Mouse (Mus musculus): ENCODE measurements around the gene Srebf2. TPM values are rescaled to one million over a fixed set of nuclear protein-coding genes. Genes with fewer than 3 reads are reported as not detected.

Srebf2 gene
- total RNA-seq, 1 experiment from 2014 or later = 64.3 TPM

DNA sequence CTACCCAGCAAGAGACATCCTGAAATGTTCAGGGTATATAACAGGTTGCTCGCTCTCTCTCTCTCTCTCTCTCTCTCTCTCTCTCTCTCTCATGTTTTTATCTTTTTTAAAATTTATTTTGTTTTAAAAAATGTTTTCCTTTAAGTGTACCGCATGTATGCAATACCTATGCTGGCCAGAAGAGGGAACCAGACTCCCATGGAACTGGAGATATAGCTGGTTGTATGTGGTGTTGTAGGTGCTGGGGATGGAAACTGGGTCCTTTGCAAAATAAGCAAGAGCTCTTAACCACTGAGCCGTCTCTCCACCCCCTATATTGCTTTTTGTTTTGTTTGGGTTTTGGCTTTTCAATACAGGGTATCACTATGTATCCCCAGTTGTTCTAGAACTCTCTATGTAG is 104.6 kb downstream of the Srebf2 start:
- ATAC-seq (replicated peaks; ENCODE audit: low read depth, poor library complexity, severe bottlenecking) = no peak

DNA sequence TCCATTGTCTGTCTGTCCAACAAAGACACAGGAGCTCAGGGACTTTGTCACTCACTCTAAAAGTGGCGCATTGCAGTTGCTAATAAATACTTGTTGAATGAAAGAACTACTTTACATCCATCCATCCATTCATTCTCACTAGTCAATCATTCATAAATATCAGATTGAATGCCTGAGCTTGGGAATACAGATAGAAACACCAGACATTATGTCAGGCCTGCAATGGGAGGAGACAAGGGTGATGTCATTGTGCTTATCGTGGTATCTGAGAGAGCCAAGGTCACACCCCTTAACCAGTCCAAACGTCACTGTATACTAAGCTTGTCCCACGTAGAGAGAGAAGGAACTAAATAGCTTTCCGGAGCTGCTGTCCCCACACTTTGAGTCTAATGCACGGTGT is 105.1 kb downstream of the Srebf2 start, which contains the start of gene 1500009C09Rik:
Gene 1500009C09Rik (plus strand): TSS at position 301 of the 400 bp plus-strand sequence.
- no peak; the same call in 1 of the 2 replicates for ATAC-seq (replicated peaks; ENCODE audit: low read depth, poor library complexity, severe bottlenecking)

Other genes with a start within 250 kb of the Srebf2 start
- gene Polr3h, start 220.9 kb upstream of the Srebf2 start, total RNA-seq (2017) = 52.6 and 64.6 TPM in 2 replicates
- gene Csdc2, start 210.4 kb upstream of the Srebf2 start, total RNA-seq (2017) = not detected in 2 replicates
- 15.1 and 17.1 TPM in 2 replicates for gene Pmm1, start 186.3 kb upstream of the Srebf2 start, total RNA-seq (2017)
- not detected in 2 replicates for gene 1700029P11Rik, start 166.6 kb upstream of the Srebf2 start, total RNA-seq (2017)
- gene Xrcc6, start 159.3 kb upstream of the Srebf2 start, total RNA-seq (2017) = 409 and 444 TPM in 2 replicates
- gene Desi1, start 113.3 kb upstream of the Srebf2 start, total RNA-seq (2017) = 12.2 and 13.6 TPM in 2 replicates
- 197 and 206 TPM in 2 replicates for gene Snu13, start 99.6 kb upstream of the Srebf2 start, total RNA-seq (2017)
- gene 4930407I10Rik, start 88.0 kb upstream of the Srebf2 start, total RNA-seq (2017) = not detected in 2 replicates
- not detected in 2 replicates for gene Mei1, start 77.2 kb upstream of the Srebf2 start, total RNA-seq (2017)
- gene Ccdc134, start 19.3 kb upstream of the Srebf2 start, total RNA-seq (2017) = 8.8 and 18.0 TPM in 2 replicates
- gene Shisa8, start 65.6 kb downstream of the Srebf2 start, total RNA-seq (2017) = 3.1 and 4.8 TPM in 2 replicates
- 2.7 and 5.9 TPM in 2 replicates for gene Tnfrsf13c, start 77.2 kb downstream of the Srebf2 start, total RNA-seq (2017)
- 19.4 and 30.6 TPM in 2 replicates for gene Cenpm, start 97.6 kb downstream of the Srebf2 start, total RNA-seq (2017)
- not detected in 2 replicates for gene 1500009C09Rik, start 105.2 kb downstream of the Srebf2 start, total RNA-seq (2017)
- 0.23 and 0.44 TPM in 2 replicates for gene Sept3, start 127.7 kb downstream of the Srebf2 start, total RNA-seq (2017)
- gene Wbp2nl, start 151.8 kb downstream of the Srebf2 start, total RNA-seq (2017) = not detected in 2 replicates
- gene Naga, start 191.7 kb downstream of the Srebf2 start, total RNA-seq (2017) = 19.2 and 32.4 TPM in 2 replicates
- 13.1 and 15.5 TPM in 2 replicates for gene Pheta2, start 191.8 kb downstream of the Srebf2 start, total RNA-seq (2017)
- gene Smdt1, start 191.8 kb downstream of the Srebf2 start, total RNA-seq (2017) = 43.6 and 67.9 TPM in 2 replicates
- gene Ndufa6, start 207.1 kb downstream of the Srebf2 start, total RNA-seq (2017) = 126 and 144 TPM in 2 replicates
- gene Cyp2d22, start 233.1 kb downstream of the Srebf2 start, total RNA-seq (2017) = 0.64 TPM in 1 of 2 replicates, not detected in the other
- gene Cyp2d11, start 246.8 kb downstream of the Srebf2 start, total RNA-seq (2017) = not detected in 2 replicates